Mouse (Mus musculus) right cerebral cortex, adult 18-20 months (tissue): ENCODE measurements around the gene Ackr1.
"Not testable (repeated sequence)": the region's sequence is repeated elsewhere in the genome, so short reads cannot be mapped to it uniquely, and the experiment has no call there.

ENCODE experiments used
- DNase-seq: peaks from one replicate; pipeline ENCODE4 v3.0.0; 2022; ENCODE audit warnings: mixed read lengths

Ackr1 gene

GRCm38 (mm10) chr1:173348527-173348926, 15.0 kb upstream of the Ackr1 start:
- DNase-seq, result no peak

- no peak for DNase-seq
These were observed 11.6 kb upstream of the Ackr1 start for GRCm38 (mm10) chr1:173345112-173345511.

GRCm38 (mm10) chr1:173343934-173344333, 10.4 kb upstream of the Ackr1 start:
- no peak for DNase-seq

- DNase-seq, result no peak
These were observed 8.9 kb upstream of the Ackr1 start for GRCm38 (mm10) chr1:173342425-173342824.

GRCm38 (mm10) chr1:173339543-173339942, 6.0 kb upstream of the Ackr1 start:
- DNase-seq, result peak; percentile 63

- DNase-seq, result peak; percentile 68
These were observed 3.5 kb upstream of the Ackr1 start for GRCm38 (mm10) chr1:173337008-173337407.

GRCm38 (mm10) chr1:173335903-173336302, 2.4 kb upstream of the Ackr1 start:
- DNase-seq, result no peak

GRCm38 (mm10) chr1:173332418-173332817, 1.1 kb downstream of the Ackr1 start:
- no peak for DNase-seq

- no peak for DNase-seq
These were observed 3.8 kb downstream of the Ackr1 start for GRCm38 (mm10) chr1:173329743-173330142.

- DNase-seq, result no peak
These were observed 4.4 kb downstream of the Ackr1 start for GRCm38 (mm10) chr1:173329185-173329584.

- DNase-seq, result no peak
These were observed 5.1 kb downstream of the Ackr1 start for GRCm38 (mm10) chr1:173328446-173328845.

GRCm38 (mm10) chr1:173326552-173326951, 7.0 kb downstream of the Ackr1 start:
- no peak for DNase-seq

GRCm38 (mm10) chr1:173325395-173325794, 8.2 kb downstream of the Ackr1 start:
- DNase-seq, result no peak

- DNase-seq, result no peak
These were observed 8.6 kb downstream of the Ackr1 start for GRCm38 (mm10) chr1:173324961-173325360.

- no peak for DNase-seq
These were observed 9.5 kb downstream of the Ackr1 start for GRCm38 (mm10) chr1:173323839-173324585.

- peak; percentile 33 for DNase-seq
These were observed 11.3 kb downstream of the Ackr1 start for GRCm38 (mm10) chr1:173322249-173322627.

GRCm38 (mm10) chr1:173321593-173322248, 11.8 kb downstream of the Ackr1 start:
- DNase-seq, result no peak

GRCm38 (mm10) chr1:173317925-173318477, 15.5 kb downstream of the Ackr1 start:
- no peak for DNase-seq

- DNase-seq, result no peak
These were observed 17.8 kb downstream of the Ackr1 start for GRCm38 (mm10) chr1:173315725-173316124.

GRCm38 (mm10) chr1:173313535-173314050, 20.0 kb downstream of the Ackr1 start:
- DNase-seq, result not testable (repeated sequence)

- not testable (repeated sequence) for DNase-seq
These were observed 30.8 kb downstream of the Ackr1 start for GRCm38 (mm10) chr1:173302795-173303194.
